Mouse (Mus musculus): ENCODE measurements around the gene Tnfrsf8.

DNA sequence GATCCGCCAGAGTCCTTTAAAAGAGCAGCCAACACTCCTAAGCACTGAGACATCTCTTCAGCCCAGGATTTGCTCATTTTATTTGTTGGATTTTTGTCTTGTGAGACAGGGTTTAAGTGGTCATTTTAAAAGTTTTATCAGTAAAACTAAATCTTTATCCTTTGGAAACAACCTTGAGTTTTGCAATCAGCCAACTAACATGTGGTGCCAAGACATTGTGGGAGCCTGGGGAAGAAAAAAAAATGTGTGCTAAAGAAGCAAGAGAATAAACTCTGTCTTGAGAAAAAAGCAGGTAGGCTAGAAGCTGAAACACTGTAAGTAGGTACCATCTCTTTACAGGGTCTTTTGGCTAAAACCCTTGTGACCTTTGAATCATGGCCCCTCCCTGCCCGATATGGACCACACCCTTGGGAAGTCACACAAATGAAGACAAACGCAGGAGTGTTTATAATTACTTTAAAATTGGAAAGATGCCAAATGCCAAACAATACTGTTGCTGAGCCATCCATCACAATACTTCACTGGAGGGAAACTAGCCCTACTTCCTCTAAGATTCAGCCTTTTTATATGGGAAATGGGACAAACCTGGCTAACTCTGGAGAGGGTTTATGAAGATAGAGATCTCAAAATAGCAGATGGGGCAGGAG is 36.1 kb downstream of the Tnfrsf8 start:
- TF ChIP-seq POLR2A (IDR thresholded peaks at IDR 0.05; ENCODE audit: control insufficient read depth, low read depth, low read length) (no peak), CTCF (IDR thresholded peaks at IDR 0.05; ENCODE audit: control insufficient read depth, insufficient read depth, insufficient replicate concordance, low read depth, low read length) (no peak)
